Mouse (Mus musculus) liver, embryonic 16.5 days (tissue): Measurements from ENCODE around the gene Bhlha15. TPM values are rescaled to one million over a fixed set of nuclear protein-coding genes. Genes with fewer than 3 reads are reported as not detected.

Experiments
- ATAC-seq: fragments of 200-750 bp; cut with Nextera tagmentation; 2 replicates; pipeline ENCODE4 v1.8.0; 2017; ENCODE audit warnings: low read depth, mild to moderate bottlenecking, moderate number of reproducible peaks, moderate library complexity
- H3K27ac ChIP-seq: fragments of 300-500 bp; sonication (generic); 2 replicates; pipeline ENCODE4 v1.5.1; 2014; ENCODE audit warnings: mild to moderate bottlenecking, low read length
- H3K27me3 ChIP-seq: fragments of 300-500 bp; sonication (generic); 2 replicates; pipeline ENCODE4 v1.6.1; 2014; ENCODE audit warnings: low read depth, low read length, mixed read lengths; ENCODE audit not compliant: control insufficient read depth, insufficient read depth
- H3K36me3 ChIP-seq: fragments of 300-500 bp; sonication (generic); 2 replicates; pipeline ENCODE4 v1.6.1; 2014; ENCODE audit warnings: mild to moderate bottlenecking; ENCODE audit not compliant: control insufficient read depth, insufficient read depth
- H3K4me1 ChIP-seq: fragments of 300-500 bp; sonication (generic); 2 replicates; pipeline ENCODE4 v1.6.1; 2014; ENCODE audit warnings: low read depth, low read length, mixed read lengths; ENCODE audit not compliant: control insufficient read depth
- H3K4me2 ChIP-seq: fragments of 300-500 bp; sonication (generic); 2 replicates; pipeline ENCODE4 v1.6.1; 2014; ENCODE audit warnings: low read depth, low read length, mixed read lengths
- H3K4me3 ChIP-seq: fragments of 300-500 bp; sonication (generic); 2 replicates; pipeline ENCODE4 v1.5.1; 2014; ENCODE audit warnings: low read depth, mild to moderate bottlenecking, low read length
- H3K9ac ChIP-seq: fragments of 300-500 bp; sonication (generic); 2 replicates; pipeline ENCODE4 v1.6.1; 2014; ENCODE audit warnings: low read depth, low read length
- H3K9me3 ChIP-seq: fragments of 300-500 bp; sonication (generic); replicated peaks from 2 replicates; pipeline ENCODE4 v1.6.1; 2016; ENCODE audit warnings: low read length; ENCODE audit not compliant: control insufficient read depth
- WGBS: fragments of 180-500 bp; shearing (Covaris S2); extraction: QIAGEN DNeasy Blood & Tissue Kit; methylation state at CpG from one replicate; pipeline ENCODE4 v1.1.7; 2014; ENCODE audit not compliant: insufficient replicate concordance; 5-methylcytosine and 5-hydroxymethylcytosine counted together
- polyA plus RNA-seq: library from polyadenylated mRNA; unstranded; fragments of >200 nt; fragmentation: Nextera tagmentation; extraction: Ambion mirVana; gene quantifications from 2 replicates; pipeline ENCODE4 v1.2.1, GENCODE M21; 2015

The Bhlha15 gene
- polyA plus RNA-seq, 1 experiment from 2014 or later: 1.3 TPM

DNA sequence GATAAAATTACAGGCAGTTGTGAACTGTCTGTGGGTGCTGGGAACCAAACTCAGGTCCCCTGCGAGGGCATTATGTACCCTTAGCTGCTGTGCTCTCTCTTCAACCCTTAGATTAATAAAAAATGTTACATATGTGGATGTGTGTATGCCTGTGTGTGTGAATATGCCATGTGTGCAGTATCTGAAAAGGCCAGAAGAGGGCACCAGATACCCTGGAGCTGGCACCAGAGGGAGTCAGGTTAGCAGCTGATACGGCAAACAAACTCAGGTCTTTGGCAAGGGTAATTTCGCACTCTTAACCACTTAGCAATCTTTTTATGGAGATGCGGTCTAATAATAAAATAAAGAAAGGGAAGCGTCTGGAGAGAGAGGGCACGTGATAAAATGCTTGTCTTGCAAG lies 12.3 kb downstream of the Bhlha15 start:
- Histone ChIP-seq H3K36me3 (peaks cover 7% of the 10 kb centered on the region; the same call in 1 of the 2 replicates), H3K27me3 (no peaks in the 10 kb centered on the region), H3K9ac (no peak overlapping the region), H3K27ac (no peak overlapping the region), H3K4me2 (no peak overlapping the region), H3K4me3 (no peak overlapping the region), H3K4me1 (no peaks in the 10 kb centered on the region), H3K9me3 (peaks cover 4% of the 10 kb centered on the region)
- 80% methylated on average over 6 of the region's 6 CpGs for WGBS
- no peak for ATAC-seq

DNA sequence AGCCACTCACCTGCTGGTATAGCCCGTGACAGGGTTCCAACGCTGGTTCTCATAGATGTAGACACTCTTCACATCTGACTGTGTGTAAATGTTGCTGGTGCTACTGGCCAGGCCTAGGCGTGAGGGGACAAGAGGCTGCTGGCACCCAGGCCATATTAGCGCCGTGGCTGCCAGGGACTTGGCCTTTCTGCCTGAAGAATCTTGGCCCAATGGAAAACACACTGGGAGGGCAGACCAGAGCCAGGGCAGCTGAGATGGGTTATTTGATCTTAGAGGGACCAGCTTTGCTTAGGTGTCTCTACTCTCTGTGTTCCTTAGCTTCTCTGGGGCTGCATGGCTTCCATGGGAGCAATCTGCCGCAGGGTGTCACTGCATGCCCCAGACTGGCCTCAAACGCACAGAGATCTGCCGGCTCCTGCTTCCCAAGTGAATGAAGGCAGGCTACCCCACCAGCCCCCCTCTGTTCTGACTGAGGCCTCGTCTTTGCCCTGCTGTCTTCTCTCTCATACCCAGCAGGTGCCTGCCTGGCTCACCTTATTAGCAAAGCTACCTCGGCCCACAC lies 13.4 kb downstream of the Bhlha15 start:
- Histone ChIP-seq H3K4me2 (no peak overlapping the region), H3K9me3 (peaks cover 4% of the 10 kb centered on the region), H3K27me3 (no peaks in the 10 kb centered on the region), H3K4me1 (no peaks in the 10 kb centered on the region), H3K9ac (no peak overlapping the region), H3K27ac (no peak overlapping the region), H3K4me3 (no peak overlapping the region), H3K36me3 (peaks cover 7% of the 10 kb centered on the region; the same call in 1 of the 2 replicates)
- WGBS: 71% methylated on average over 10 of the region's 10 CpGs
- ATAC-seq: no peak

GRCm38 (mm10) chr5:144204303-144204702 lies 14.2 kb downstream of the Bhlha15 start:
- Histone ChIP-seq H3K4me2 (no peak overlapping the region), H3K9ac (no peak overlapping the region), H3K4me1 (no peaks in the 10 kb centered on the region), H3K9me3 (peaks cover 4% of the 10 kb centered on the region), H3K4me3 (no peak overlapping the region), H3K27me3 (no peaks in the 10 kb centered on the region), H3K36me3 (peaks cover 7% of the 10 kb centered on the region; the same call in 1 of the 2 replicates), H3K27ac (no peak overlapping the region)
- 78% methylated on average over 12 of the region's 12 CpGs for WGBS
- ATAC-seq: no peak

DNA sequence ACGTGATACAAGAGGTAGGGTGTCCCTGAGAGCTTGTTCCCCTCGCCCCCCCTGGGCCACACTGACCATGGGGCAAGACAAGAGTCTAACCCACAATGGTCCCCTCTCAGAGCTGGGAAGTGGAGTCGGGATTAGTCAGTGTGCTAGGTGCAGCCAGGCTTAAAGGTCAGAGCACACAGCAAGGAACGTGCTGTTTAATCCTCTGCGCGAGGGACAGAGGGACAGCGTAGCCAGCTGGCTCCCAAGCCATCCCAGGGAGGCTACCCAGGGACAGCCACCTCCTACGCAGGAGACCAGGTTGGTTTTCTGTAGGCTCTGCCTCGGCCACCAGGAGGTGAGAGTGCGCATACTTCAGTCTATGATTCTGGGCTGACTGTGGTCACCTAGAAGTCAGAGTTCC lies 14.8 kb downstream of the Bhlha15 start:
- no peak for ATAC-seq
- no peak overlapping the region for H3K4me2 ChIP-seq
- peaks cover 4% of the 10 kb centered on the region for H3K9me3 ChIP-seq
- WGBS: 69% methylated on average over 10 of the region's 10 CpGs
- no peaks in the 10 kb centered on the region for H3K4me1 ChIP-seq
- no peak overlapping the region for H3K4me3 ChIP-seq
- no peak overlapping the region for H3K9ac ChIP-seq
- peaks cover 11% of the 10 kb centered on the region for H3K36me3 ChIP-seq
- no peak overlapping the region for H3K27ac ChIP-seq
- H3K27me3 ChIP-seq: no peaks in the 10 kb centered on the region

DNA sequence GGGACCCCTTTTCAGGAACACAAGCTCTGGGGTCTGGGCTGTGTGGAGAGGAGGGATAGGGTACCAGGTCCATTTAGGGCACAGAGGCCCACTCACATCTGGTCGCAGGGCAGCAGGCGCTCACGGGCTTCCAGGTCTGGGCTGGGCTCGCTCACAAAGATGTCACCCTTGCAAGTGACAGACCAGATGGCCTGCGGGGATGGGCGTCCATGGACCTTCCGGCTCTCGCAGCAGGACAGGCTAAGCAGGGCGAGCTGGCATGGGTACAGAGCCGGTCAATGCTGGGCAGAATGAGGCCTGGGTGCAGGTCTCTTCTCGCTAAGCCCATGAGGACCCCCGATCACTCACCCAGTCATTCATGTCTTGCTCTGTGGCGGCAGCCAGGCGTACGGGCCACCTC lies 16.0 kb downstream of the Bhlha15 start:
- Histone ChIP-seq H3K4me3 (no peak overlapping the region), H3K9me3 (peaks cover 4% of the 10 kb centered on the region), H3K9ac (no peak overlapping the region), H3K27ac (no peak overlapping the region), H3K27me3 (no peaks in the 10 kb centered on the region), H3K4me1 (no peaks in the 10 kb centered on the region), H3K36me3 (peaks cover 11% of the 10 kb centered on the region), H3K4me2 (no peak overlapping the region)
- WGBS: 79% methylated on average over 15 of the region's 15 CpGs
- no peak for ATAC-seq

- no peak overlapping the region for H3K4me2 ChIP-seq
- no peaks in the 10 kb centered on the region for H3K27me3 ChIP-seq
- H3K4me1 ChIP-seq: no peaks in the 10 kb centered on the region
- WGBS: 46% methylated on average over 11 of the region's 11 CpGs
- no peak overlapping the region for H3K9ac ChIP-seq
- H3K27ac ChIP-seq: no peak overlapping the region
- H3K36me3 ChIP-seq: peaks cover 11% of the 10 kb centered on the region
- no peak overlapping the region for H3K4me3 ChIP-seq
- ATAC-seq: no peak
- peaks cover 2% of the 10 kb centered on the region for H3K9me3 ChIP-seq
These were observed 17.4 kb downstream of the Bhlha15 start for GRCm38 (mm10) chr5:144207478-144207877.

GRCm38 (mm10) chr5:144214453-144214852 lies 24.4 kb downstream of the Bhlha15 start:
- Histone ChIP-seq H3K4me1 (no peaks in the 10 kb centered on the region), H3K27me3 (no peaks in the 10 kb centered on the region), H3K9ac (no peak overlapping the region), H3K27ac (no peak overlapping the region), H3K4me3 (no peak overlapping the region), H3K36me3 (peaks cover 4% of the 10 kb centered on the region; the same call in 1 of the 2 replicates), H3K4me2 (no peak overlapping the region), H3K9me3 (no peaks in the 10 kb centered on the region)
- WGBS: 32% methylated on average over 7 of the region's 7 CpGs
- ATAC-seq: no peak

DNA sequence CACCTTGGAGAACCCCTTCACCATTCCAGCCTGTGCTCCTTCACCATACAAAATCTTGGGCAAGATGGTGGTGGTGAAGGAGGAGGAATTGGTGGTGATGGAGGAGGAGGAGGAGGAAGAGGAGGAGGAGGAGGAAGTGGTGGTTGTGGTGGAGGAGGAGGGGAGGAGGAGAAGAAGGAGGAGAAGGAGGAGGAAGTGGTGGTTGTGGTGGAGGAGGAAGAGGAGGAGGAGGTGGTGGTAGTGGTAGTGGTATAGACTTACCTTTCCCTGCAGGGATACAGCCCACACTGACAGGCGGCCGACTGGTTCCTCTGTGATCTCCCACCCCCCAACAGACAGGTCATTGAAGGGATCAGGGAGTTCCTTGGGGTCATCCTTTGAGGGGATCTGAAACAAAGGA lies 25.9 kb downstream of the Bhlha15 start:
- H3K9me3 ChIP-seq: no peaks in the 10 kb centered on the region
- ATAC-seq: no peak
- H3K4me1 ChIP-seq: no peaks in the 10 kb centered on the region
- no peaks in the 10 kb centered on the region for H3K36me3 ChIP-seq
- no peaks in the 10 kb centered on the region for H3K27me3 ChIP-seq
- H3K4me2 ChIP-seq: no peak overlapping the region
- H3K9ac ChIP-seq: no peak overlapping the region
- H3K27ac ChIP-seq: no peak overlapping the region
- 33% methylated on average over 2 of the region's 2 CpGs for whole genome bisulfite sequencing
- H3K4me3 ChIP-seq: no peak overlapping the region

- ATAC-seq: no peak
- WGBS: 51% methylated on average over 7 of the region's 7 CpGs
- H3K4me3 ChIP-seq: no peak overlapping the region
These were observed 28.0 kb downstream of the Bhlha15 start for GRCm38 (mm10) chr5:144218061-144218460.

More at GRCm38 (mm10) chr5:144218061-144218460, 28.0 kb downstream of the Bhlha15 start:
- Histone ChIP-seq H3K27me3 (no peaks in the 10 kb centered on the region), H3K9me3 (no peaks in the 10 kb centered on the region), H3K4me1 (peaks cover 3% of the 10 kb centered on the region), H3K36me3 (no peaks in the 10 kb centered on the region), H3K27ac (no peak overlapping the region), H3K4me2 (no peak overlapping the region), H3K9ac (no peak overlapping the region)
